Mouse (Mus musculus) midbrain, embryonic 16.5 days (tissue): ENCODE results near the gene Pcdh18. TPM values are rescaled to one million over a fixed set of nuclear protein-coding genes. Genes with fewer than 3 reads are reported as not detected.

Experiments used
- ATAC-seq: fragments of 200-750 bp; cut with Nextera tagmentation; 2 replicates; pipeline ENCODE4 v1.8.0; 2017; ENCODE audit warnings: moderate TSS enrichment
- H3K27ac ChIP-seq: fragments of 300-500 bp; sonication (generic); 2 replicates; pipeline ENCODE4 v1.5.1; 2014; ENCODE audit warnings: mild to moderate bottlenecking, low read length, mixed read lengths
- H3K27me3 ChIP-seq: fragments of 300-500 bp; sonication (generic); 2 replicates; pipeline ENCODE4 v1.6.1; 2014; ENCODE audit warnings: low read depth, low read length, mixed read lengths; ENCODE audit not compliant: control insufficient read depth, insufficient read depth
- H3K36me3 ChIP-seq: fragments of 300-500 bp; sonication (generic); 2 replicates; pipeline ENCODE4 v1.6.1; 2014; ENCODE audit warnings: mild to moderate bottlenecking, low read length, moderate library complexity, mixed read lengths; ENCODE audit not compliant: control insufficient read depth, insufficient read depth
- H3K4me1 ChIP-seq: fragments of 300-500 bp; sonication (generic); 2 replicates; pipeline ENCODE4 v1.6.1; 2014; ENCODE audit warnings: mild to moderate bottlenecking, low read length, mixed read lengths; ENCODE audit not compliant: control insufficient read depth, insufficient read depth
- H3K4me2 ChIP-seq: fragments of 300-500 bp; sonication (generic); 2 replicates; pipeline ENCODE4 v1.6.1; 2014; ENCODE audit warnings: mild to moderate bottlenecking, low read length, mixed read lengths
- H3K4me3 ChIP-seq: fragments of 300-500 bp; sonication (generic); 2 replicates; pipeline ENCODE4 v1.5.1; 2014; ENCODE audit warnings: low read depth, mild to moderate bottlenecking, low read length, moderate library complexity, mixed read lengths
- H3K9ac ChIP-seq: fragments of 300-500 bp; sonication (generic); 2 replicates; pipeline ENCODE4 v1.6.1; 2014; ENCODE audit warnings: low read depth, low read length, mixed read lengths
- H3K9me3 ChIP-seq: fragments of 300-500 bp; sonication (generic); replicated peaks from 2 replicates; pipeline ENCODE4 v1.6.1; 2014; ENCODE audit warnings: mild to moderate bottlenecking, low read length, mixed read lengths; ENCODE audit not compliant: control insufficient read depth, poor library complexity, severe bottlenecking
- WGBS: fragments of 180-500 bp; shearing (Covaris S2); extraction: QIAGEN DNeasy Blood & Tissue Kit; methylation state at CpG from one replicate; pipeline ENCODE4 v1.1.7; 2014; 5-methylcytosine and 5-hydroxymethylcytosine counted together
- polyA plus RNA-seq: library from polyadenylated mRNA; unstranded; fragments of >200 nt; fragmentation: Nextera tagmentation; extraction: Ambion mirVana; gene quantifications from 2 replicates; pipeline ENCODE4 v1.2.1, GENCODE M21; 2015

Pcdh18 gene
- polyA plus RNA-seq, 1 experiment from 2014 or later = 43.7 TPM

- no peaks in the 10 kb centered on the region for H3K36me3 ChIP-seq
- peak overlapping the region; percentile 48 for H3K4me3 ChIP-seq
- WGBS = under 1% methylated on average over 36 of the region's 36 CpGs
- ATAC-seq = no peak
- peaks cover 22% of the 10 kb centered on the region for H3K4me1 ChIP-seq
- no peaks in the 10 kb centered on the region for H3K9me3 ChIP-seq
- peak overlapping the region; percentile 84 for H3K27ac ChIP-seq
- no peaks in the 10 kb centered on the region for H3K27me3 ChIP-seq
- peak overlapping the region; percentile 65 for H3K4me2 ChIP-seq
- H3K9ac ChIP-seq = peak overlapping the region; percentile 68
These were observed 909 bp downstream of the Pcdh18 start for GRCm38 (mm10) chr3:49755986-49756845.

DNA sequence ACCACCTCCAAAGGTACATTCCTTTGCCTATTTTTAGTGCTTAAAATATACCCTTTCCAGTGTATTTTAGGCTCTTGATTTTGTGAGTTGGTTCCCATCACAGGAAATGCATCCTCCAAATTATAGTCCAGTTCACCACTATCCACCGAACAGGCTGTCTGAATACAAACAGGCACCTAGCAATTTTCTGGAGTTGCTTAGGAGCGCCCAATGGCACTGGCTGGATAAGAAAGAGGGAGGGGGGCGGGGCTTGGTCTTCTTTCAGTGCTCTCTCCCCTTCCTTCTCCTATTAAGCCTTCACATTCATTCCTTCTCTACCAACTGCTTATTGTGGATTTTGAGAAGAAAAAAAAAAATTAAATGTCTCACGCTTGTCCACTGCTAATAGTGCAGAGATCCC, 4.4 kb downstream of the Pcdh18 start:
- Histone ChIP-seq H3K27me3 (no peaks in the 10 kb centered on the region), H3K4me3 (peak overlapping the region; percentile 48), H3K4me2 (peak overlapping the region; percentile 65), H3K36me3 (no peaks in the 10 kb centered on the region), H3K27ac (peak overlapping the region; percentile 66), H3K9ac (peak overlapping the region; percentile 47), H3K4me1 (peaks cover 39% of the 10 kb centered on the region), H3K9me3 (no peaks in the 10 kb centered on the region)
- no peak for ATAC-seq
- WGBS = 45% methylated on average over 4 of the region's 4 CpGs

DNA sequence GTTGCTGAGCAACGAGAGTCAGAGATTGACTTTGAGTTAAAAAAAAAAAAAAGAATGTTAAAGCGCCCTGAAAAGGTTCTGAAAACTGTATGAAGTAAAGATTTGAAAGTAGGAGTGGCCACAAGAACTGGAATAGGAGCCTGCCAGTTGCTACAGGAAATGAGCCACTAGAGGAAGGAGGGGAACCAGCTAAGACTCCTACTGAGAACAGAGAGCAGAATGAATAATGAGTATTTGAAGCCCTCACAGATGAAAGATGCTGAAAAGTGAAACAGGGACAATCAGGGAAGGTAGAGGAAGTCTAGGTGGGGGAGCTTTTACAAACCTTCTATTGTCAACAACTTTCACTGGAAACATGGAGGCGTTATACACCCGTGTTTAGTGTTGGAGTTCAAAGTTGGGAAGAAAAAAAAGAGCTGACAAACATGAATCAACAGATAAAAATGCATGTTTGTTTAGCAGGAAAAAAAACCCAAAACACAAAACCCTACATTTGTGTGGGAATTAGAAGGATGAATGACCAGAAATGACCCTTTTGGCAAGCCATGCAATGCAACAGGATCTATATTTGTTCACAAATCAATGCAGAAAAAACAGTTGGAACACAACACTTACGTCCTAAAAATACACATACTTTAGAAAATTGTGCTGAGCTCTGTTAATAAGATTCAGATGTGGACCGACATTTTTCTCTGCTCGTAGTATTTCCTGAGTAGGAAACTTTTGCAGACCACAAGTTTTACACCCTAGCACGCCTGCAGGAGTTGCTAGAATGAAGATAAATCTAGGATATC, 7.4 kb downstream of the Pcdh18 start:
- H3K27me3 ChIP-seq = no peaks in the 10 kb centered on the region
- no peak for ATAC-seq
- no peaks in the 10 kb centered on the region for H3K9me3 ChIP-seq
- peak overlapping the region; percentile 25; the same call in 1 of the 2 replicates for H3K4me2 ChIP-seq
- peaks cover 35% of the 10 kb centered on the region for H3K4me1 ChIP-seq
- H3K4me3 ChIP-seq = no peak overlapping the region
- H3K27ac ChIP-seq = no peak overlapping the region
- WGBS = 51% methylated on average over 8 of the region's 8 CpGs
- H3K9ac ChIP-seq = no peak overlapping the region
- peaks cover 9% of the 10 kb centered on the region for H3K36me3 ChIP-seq

- no peak for ATAC-seq
- 79% methylated on average over 1 of the region's 1 CpGs for WGBS
- H3K9ac ChIP-seq = no peak overlapping the region
- peaks cover 12% of the 10 kb centered on the region for H3K36me3 ChIP-seq
- no peak overlapping the region for H3K4me2 ChIP-seq
- no peak overlapping the region for H3K27ac ChIP-seq
- H3K4me3 ChIP-seq = no peak overlapping the region
- no peaks in the 10 kb centered on the region for H3K27me3 ChIP-seq
- H3K4me1 ChIP-seq = peaks cover 29% of the 10 kb centered on the region
- no peaks in the 10 kb centered on the region for H3K9me3 ChIP-seq
These were observed 9.1 kb downstream of the Pcdh18 start for GRCm38 (mm10) chr3:49748054-49748453.

GRCm38 (mm10) chr3:49739061-49739460, 18.1 kb downstream of the Pcdh18 start:
- no peak overlapping the region for H3K9ac ChIP-seq
- no peak overlapping the region for H3K27ac ChIP-seq
- H3K27me3 ChIP-seq = no peaks in the 10 kb centered on the region
- H3K4me1 ChIP-seq = no peaks in the 10 kb centered on the region
- no peak overlapping the region for H3K4me3 ChIP-seq
- H3K4me2 ChIP-seq = no peak overlapping the region
- WGBS = 83% methylated on average over 2 of the region's 2 CpGs
- H3K9me3 ChIP-seq = no peaks in the 10 kb centered on the region
- ATAC-seq = no peak
- H3K36me3 ChIP-seq = no peaks in the 10 kb centered on the region

- ATAC-seq = no peak
These were observed 18.6 kb downstream of the Pcdh18 start for GRCm38 (mm10) chr3:49738531-49738930.

DNA sequence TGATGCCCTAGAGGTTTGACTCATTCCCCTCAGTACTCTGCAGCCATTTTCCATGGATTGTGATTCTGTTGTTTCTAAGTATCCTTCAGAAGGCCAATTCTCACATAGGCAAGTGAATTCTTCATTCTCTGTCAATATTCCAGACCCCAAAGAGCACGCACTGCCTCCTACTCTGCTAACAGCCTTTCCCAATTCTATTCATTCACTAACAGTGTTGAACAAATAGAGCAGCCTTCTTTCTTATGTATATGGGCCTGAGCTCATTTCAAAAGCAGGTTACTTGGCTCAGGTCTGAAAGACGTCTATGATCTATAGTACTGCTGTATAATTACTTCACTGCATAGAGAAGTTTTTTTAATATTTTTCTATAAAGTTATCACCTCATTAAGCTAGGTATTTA, 50.6 kb downstream of the Pcdh18 start:
- Histone ChIP-seq H3K27me3 (no peaks in the 10 kb centered on the region), H3K4me3 (no peak overlapping the region), H3K27ac (no peak overlapping the region), H3K4me1 (no peaks in the 10 kb centered on the region), H3K36me3 (no peaks in the 10 kb centered on the region), H3K9ac (no peak overlapping the region), H3K9me3 (no peaks in the 10 kb centered on the region), H3K4me2 (no peak overlapping the region)
- 19% methylated on average over 2 of the region's 2 CpGs for WGBS
- no peak for ATAC-seq

More at GRCm38 (mm10) chr3:49738531-49738930, 18.6 kb downstream of the Pcdh18 start:
- H3K36me3 ChIP-seq = no peaks in the 10 kb centered on the region
- H3K4me1 ChIP-seq = no peaks in the 10 kb centered on the region
- no peak overlapping the region for H3K4me3 ChIP-seq
- no peak overlapping the region for H3K9ac ChIP-seq
- H3K9me3 ChIP-seq = no peaks in the 10 kb centered on the region
- H3K27me3 ChIP-seq = no peaks in the 10 kb centered on the region
- H3K27ac ChIP-seq = no peak overlapping the region
- H3K4me2 ChIP-seq = no peak overlapping the region

DNA sequence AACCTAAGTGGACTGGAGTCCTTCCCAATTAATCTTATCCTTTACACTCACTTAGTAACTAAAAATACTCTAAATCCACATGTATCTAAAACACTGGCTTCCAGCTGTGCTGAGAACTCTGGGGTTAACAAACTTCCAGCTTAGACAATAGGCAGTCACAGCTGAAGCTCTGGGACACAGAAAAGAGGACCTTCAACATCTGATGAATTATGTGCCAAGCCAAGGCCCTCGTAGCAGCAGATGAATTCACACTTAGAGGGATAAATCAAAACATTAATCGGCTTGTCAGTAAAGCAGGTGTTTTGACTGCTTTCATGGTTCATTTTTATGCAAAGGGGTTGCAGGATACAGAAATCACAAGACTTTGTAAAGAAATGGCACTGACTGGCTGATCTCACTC, 57.2 kb downstream of the Pcdh18 start:
- no peak for ATAC-seq

More for the DNA sequence above, 57.2 kb downstream of the Pcdh18 start:
- Histone ChIP-seq H3K9ac (no peak overlapping the region), H3K27ac (no peak overlapping the region), H3K4me1 (peaks cover 5% of the 10 kb centered on the region; the same call in 1 of the 2 replicates), H3K4me2 (no peak overlapping the region), H3K36me3 (no peaks in the 10 kb centered on the region), H3K4me3 (no peak overlapping the region), H3K27me3 (no peaks in the 10 kb centered on the region), H3K9me3 (no peaks in the 10 kb centered on the region)
- 10% methylated on average over 2 of the region's 2 CpGs for WGBS
